Mouse (Mus musculus): ENCODE measurements around the gene Mtif3. TPM values are rescaled to one million over a fixed set of nuclear protein-coding genes. Genes with fewer than 3 reads are reported as not detected.

Gene Mtif3
- polyA plus RNA-seq (2012) = 3.5 and 4.3 TPM in 2 replicates

DNA sequence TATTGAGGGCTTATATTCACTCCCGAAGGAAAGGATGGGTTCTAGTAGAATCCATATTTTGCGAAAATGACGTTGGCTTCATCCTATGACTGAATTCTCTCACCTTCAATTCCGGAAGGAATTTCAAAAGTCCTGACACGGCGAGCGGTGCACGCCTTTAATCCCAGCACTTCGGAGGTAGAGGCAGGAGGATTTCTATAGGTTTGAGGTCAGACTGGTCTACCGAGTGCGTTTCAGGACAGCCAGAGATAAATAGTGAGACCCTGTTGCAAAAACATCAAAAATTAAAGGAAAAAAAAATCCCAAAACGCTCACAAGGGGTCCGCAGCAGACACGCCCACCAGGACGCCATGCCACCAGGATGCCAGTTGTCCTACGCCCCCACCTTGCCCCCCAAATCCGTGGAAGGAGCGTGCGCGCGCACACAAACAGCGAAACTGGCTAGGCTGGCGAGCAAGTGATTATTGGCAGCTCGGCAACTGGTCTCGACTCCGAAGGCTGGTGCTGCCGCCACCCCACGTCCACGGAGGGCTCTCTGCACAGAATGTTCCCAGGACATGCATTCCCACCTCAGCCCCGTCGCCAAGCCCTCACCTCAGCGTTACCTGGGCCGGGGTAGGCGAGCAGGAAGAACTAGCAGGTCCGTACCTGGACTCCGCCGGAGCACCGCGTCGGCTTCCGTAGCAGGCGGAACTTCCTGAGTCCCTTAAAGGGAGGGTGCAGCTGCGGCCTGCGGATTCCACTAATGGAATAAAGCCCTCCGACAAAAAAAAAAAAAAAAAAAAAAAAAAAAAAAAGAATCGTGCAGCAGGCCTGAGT lies at the start of gene Mtif3:
Gene Mtif3 (minus strand): TSS at position 683 of the 819 bp plus-strand sequence.

DNA sequence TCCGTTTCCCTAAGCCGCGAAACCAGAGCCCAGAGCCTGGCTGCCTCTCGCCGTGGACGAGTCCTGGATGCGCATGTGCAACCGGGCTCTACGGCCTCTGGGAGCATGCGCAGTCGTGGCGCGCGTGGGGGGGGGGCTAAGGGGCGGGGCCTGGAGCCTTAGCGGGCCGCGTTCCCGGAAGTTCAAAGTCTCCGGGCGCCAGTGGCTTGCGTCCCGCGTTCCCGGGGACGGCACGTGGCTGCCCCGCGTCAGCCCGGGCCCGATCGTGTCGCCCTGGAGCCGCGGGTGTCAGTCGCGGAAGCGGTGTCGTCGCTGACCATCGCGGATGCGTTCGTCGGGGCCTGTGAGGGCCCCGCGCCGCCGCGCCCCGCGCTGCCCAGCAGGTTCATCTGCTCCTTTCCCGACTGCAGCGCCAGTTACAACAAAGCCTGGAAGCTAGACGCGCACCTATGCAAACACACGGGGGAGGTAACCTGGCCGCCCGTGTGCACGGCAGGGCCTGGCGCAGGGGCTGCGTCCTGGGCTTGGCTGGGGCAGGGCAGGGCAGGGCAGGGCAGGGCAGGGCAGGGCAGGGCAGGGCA lies 15.0 kb downstream of the Mtif3 start, which contains the start of gene Gtf3a:
Gene Gtf3a (plus strand): TSS at position 150 of the 581 bp plus-strand sequence.

Other genes with a start within 250 kb of the Mtif3 start
- gene Usp12, start 168.8 kb downstream of the Mtif3 start, polyA plus RNA-seq (2012) = 7.9 and 8.3 TPM in 2 replicates
- gene Rpl21, start 130.9 kb downstream of the Mtif3 start, polyA plus RNA-seq (2012) = 318 and 398 TPM in 2 replicates
- 2.4 and 2.6 TPM in 2 replicates for gene Rasl11a, start 118.7 kb downstream of the Mtif3 start, polyA plus RNA-seq (2012)
- gene Gtf3a, start 15.1 kb downstream of the Mtif3 start, polyA plus RNA-seq (2012) = 125 and 137 TPM in 2 replicates
- 8.5 and 8.8 TPM in 2 replicates for gene Lnx2, start 112.8 kb upstream of the Mtif3 start, polyA plus RNA-seq (2012)
- gene Polr1d, start 113.2 kb upstream of the Mtif3 start, polyA plus RNA-seq (2012) = 129 and 133 TPM in 2 replicates
- not detected in 2 replicates for gene Gsx1, start 224.9 kb upstream of the Mtif3 start, polyA plus RNA-seq (2012)